Mouse (Mus musculus): ENCODE results near the gene Glce. TPM values are rescaled to one million over a fixed set of nuclear protein-coding genes. Genes with fewer than 3 reads are reported as not detected.

Glce gene
- 27.2 and 30.3 TPM in 2 replicates for total RNA-seq (2021)
- long read RNA-seq, experiment 1, full-length matches to known transcripts: 15 of 23 reads
- long read RNA-seq, experiment 1, partial matches to known transcripts: 0 of 23 reads
- long read RNA-seq, experiment 1, other reads (novel, unspliced or antisense): 8 of 23 reads
- long read RNA-seq, experiment 2, full-length matches to known transcripts: 11 of 17 reads
- long read RNA-seq, experiment 2, partial matches to known transcripts: 5 of 17 reads
- long read RNA-seq, experiment 2, other reads (novel, unspliced or antisense): 1 of 17 reads

DNA sequence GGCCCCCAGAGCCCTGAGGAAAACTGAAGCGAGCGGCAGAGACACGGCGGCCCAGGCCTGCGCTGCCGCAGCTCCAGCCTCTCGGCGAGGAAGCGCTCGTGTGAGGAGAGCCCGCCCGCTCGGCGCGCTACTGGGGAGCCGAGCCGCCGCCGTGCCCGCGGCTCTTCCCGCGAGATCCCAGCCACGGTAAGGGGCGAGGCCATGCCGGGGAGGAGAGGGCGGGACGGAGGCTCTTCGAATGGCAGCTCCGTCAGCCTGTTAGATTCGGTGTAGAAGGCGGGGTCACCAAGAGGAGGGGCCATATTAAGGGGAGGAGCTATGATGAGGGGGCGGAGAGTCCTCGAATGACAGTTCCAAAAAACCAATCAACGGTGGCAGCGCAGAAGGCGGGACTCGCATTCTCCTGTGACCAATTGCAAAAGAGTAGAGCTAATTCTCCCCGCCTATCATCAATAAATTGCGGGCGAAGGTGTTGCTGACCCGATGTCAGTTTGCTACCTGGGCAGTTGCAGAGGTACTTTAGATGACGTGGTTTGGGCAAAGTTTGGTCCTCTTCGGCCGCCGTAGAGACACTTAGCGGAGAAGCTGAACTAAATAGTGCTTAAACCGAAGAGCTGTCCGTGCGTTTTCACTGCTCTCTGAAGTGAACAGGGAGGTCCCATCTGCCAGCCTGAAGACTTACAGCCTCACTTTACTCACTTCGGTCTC lies at the start of gene Glce:
Gene Glce, minus strand, starts transcription at position 148 of the 708 bp plus-strand sequence.
- peak; percentile 98 for DNase-seq

DNA sequence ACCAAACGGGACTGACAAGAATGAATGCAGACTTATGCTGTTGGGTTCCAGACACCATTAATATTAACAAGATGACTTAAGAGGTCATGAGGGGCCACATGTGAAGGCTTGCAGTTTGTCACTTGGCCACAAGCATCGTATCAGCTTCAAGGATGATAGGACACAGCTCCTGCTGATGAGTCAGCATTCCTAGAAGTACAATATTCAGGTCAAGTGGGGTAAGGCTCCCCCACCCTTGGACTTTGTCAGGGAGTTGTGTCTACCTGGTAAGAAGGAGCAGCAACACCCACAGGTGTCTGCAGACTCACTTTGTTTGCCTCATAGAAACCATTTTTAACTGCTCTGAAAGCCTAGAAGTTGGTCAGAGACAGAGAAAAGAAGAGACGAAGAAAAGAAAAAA lies 49.8 kb upstream of the Glce start:
- DNase-seq: no peak

DNA sequence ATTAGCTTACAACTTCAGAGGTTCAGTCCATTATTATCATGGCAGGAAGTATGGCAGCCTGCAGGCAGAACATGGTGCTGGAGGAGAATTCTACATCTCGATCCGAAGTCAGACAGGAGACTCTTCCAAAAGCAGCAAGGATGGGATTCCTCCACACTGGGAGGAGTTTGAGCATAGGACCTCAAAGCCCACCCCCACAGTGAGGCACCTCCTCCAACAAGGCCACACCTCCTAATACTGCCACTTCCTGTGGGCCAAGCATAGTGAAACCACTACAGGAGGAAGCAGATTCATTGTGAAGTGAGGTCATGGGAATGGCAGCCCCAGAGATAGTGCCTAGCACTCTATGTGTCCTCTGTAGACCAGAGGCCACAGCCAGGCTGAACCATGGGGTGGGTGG lies 48.5 kb upstream of the Glce start:
- no peak for DNase-seq

DNA sequence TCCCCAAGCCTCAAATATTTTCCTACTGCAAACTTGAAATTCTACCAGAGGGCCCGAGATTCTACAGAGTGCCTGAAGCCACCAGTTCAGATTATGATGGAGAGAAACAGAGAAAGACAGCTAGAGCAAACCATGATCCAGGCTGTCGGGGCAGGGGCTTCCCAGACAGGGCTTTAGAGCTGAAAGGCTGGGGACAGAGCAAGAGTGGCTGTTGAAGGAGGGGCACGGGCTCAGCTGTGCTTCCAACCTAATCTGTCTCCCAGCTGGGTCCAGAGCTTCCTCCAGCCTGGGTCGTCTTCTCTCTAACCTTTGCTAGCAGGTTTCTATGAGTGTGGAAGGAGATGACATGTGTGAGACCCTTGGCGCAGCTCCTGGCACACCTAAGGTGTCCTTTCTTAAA lies 44.2 kb upstream of the Glce start:
- DNase-seq: no peak

DNA sequence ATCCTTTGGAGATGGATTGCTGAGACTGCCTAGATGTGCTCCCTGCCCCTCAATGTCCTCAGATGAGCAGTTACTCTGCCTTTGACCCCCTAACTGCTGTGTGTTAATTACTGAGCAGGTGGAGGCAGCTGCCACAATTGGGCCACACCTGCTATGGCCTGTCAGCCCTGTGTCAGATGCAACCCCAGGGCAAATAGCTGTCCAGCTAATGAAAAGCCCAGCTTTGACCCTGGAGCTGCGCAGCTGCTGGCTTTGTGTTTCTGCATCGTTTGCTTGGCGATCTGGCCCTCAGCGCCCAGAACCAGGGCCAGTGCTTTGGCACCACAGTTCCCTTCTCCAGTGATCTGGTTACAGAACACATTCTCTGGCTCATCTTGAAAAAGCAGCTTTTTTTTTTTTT lies 43.7 kb upstream of the Glce start:
- no peak for DNase-seq

DNA sequence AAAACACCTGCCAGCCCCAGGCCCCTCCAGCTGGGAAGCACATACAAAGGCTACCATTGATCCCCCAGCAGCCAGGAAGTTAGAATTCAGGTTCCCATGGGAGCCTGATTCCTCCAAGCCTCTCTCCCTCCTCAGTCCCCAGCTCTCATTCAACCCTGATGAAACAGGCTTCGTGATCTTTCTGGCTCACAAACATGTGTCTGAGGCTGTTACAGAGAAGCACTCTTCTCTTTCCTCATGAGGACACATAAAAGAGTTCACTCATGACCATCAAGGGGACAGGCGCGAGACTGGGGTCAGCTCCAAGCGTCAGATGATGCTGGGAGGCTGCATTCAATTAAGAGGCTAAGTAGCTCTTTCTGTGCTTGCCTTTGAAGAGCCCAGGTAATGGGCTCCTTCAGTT lies 40.4 kb upstream of the Glce start:
- DNase-seq: no peak

DNA sequence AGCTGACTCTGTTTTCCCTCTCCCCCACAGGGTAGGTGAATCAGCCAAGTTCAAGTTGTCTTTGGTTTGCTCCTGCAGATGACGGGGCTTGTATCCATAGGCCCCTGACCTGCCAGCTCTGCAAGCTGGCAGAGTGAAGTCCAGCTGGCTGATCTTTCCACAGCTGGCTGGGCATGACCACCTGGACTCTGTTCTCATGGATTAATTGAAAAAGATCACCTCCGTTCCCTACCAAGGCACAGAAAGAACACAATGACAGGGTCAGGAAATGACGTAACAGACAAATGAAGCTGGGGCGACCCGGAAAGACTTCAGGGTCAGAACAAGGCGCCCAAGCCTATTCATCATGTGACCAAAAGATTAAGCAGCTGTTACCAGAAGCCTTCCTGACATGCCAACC lies 38.3 kb upstream of the Glce start:
- no peak for DNase-seq

DNA sequence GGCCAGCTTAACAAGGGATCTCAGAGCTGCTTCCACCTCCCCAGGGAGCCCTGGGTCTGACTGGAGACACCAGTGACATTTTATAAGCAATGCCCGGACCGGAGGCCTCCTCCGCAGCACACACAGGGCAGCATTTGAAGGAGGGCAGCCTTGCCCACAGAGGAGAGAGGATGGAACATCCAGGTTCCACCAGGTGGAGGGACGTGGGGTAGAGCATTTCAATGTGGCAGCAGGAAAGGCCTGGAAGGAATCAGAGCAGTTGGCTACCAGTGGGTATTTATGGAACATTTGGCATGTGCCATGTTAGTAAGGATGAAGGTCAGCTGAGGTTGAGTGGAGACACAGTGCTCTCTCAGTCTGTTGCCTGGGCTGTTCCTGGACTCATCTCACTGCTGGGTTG lies 36.3 kb upstream of the Glce start:
- DNase-seq: no peak

DNA sequence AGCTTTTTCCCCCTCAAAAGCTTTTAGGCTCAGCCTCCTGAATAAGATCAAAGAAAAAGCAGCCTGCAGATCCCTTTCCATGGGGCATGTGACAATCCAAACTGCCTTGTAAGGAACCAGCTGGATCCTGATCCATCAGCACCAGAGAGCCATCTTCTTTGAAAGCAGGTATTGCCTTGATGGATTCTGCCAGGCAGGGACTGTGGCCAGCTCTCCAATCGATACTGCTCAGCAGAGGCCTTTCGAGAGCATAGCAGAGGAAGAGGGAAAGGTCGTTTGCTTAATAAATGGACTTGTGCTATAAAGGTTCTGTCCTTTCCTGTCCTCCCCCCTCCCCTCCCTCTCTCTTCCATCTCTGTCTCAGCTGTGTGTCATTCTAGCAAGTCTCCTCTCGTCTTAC lies 33.4 kb upstream of the Glce start:
- no peak for DNase-seq

DNA sequence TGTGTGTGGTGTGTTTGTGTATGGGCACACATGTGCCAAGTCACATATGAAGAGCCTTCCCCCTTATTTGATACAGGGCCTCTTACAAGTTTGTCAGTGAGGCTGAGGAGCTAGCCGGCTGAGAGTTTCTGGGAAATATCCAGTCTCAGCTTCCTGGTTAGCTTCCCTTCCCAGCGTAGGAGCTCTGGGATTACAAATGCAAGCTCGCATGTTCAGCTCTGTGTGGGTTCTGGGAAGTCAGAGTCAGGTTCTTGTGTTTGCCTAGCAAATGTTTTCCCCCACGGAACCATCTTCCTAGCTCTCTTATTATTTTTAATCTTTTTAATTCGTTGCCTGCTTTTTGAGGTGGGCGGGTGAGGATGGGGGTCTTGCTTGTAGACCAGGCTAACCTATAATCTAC lies 32.9 kb upstream of the Glce start:
- DNase-seq: no peak

DNA sequence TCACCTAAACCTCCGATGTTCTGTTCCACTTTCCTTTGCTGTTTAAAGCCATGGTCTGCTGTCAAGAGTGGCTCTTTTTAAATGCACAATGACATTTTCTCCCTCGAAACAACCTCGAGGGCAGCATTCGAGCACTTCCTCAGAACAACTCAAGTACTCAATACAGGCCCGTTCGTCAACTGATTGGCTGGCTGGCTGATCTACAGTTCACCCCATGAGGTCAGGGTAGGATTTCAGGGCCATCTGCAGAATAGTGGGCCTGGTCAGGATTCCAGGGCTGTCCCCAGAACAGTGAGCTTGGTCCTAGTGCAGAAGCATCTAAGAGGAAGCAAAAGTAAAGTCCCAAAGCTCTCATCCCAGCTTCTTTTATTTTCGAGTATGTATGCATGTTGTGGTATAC lies 32.5 kb upstream of the Glce start:
- no peak for DNase-seq

DNA sequence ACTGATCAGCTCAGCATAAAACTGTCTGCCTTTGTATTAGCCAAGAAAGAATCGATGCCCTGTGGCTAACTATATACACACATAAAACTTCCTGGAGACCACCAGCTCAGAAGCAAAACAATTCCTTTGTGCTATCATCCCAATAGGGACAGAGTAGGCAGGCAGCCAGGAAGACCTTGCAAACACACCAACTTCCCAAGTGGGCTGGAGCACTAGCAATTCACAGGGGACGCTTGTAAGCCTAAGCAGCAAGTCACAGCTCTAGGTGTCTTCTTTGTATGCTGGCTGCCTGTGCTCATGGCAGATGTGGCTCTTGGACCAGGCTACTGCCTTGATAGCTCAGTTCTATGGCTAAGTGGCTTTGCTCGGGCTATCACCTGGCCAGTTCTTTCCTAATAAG lies 32.1 kb upstream of the Glce start:
- DNase-seq: no peak

DNA sequence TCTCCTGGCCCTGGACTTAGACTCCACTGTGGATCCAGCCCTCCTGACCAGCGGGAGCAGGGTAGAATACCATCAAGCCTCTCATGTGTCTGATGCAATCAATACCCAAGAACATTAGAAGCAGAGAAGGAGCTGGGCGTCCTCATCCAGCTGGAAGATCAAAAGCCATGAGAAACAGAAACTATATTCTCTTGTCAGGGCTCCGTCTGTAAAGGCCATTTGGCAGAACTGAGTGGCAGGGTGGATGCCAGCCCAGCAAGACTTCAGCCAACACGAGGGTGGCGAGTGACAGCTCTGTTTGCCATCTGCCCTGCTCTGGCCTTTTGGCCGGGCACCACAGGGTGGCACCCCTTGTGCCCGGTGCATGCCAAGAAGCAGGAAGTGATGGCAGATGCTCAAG lies 30.8 kb upstream of the Glce start:
- DNase-seq: peak; percentile 51

DNA sequence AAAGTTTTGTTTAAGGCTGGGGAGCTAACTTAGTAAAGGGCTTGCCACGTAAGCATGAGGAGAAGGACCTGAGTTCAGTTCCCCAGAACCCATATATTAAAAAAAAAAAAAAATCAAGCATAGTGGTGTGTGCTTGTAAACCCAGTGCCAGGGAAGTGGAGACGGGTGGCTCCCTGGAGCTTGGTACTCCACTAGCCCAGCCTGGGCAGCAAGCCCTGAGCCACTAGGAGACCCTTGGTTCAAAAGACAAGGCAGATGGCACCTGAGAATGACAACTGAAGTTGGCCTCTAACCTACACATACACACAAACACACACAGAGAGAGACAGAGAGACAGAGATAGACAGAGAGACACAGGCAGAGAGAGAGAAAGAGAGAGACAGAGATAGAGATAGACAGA lies 30.1 kb upstream of the Glce start:
- no peak for DNase-seq

DNA sequence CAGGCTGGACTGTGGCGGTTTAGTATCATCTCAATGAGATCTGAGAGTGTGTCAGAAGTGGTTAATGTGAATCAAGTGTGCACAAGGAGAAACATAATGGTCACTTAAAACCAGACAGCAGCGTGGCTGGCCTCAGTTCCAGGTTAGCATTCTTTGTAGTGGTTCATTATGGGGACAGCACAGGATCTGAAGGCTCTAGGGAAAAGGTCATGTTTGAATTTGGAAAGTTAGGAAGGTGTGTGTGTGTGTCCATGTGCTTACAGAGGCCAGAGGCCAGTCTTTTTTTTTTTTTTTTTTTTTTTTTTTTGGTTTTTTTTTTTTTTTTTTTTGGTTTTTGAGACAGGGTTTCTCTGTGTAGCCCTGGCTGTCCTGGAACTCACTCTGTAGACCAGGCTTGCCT lies 22.7 kb upstream of the Glce start:
- no peak for DNase-seq

DNA sequence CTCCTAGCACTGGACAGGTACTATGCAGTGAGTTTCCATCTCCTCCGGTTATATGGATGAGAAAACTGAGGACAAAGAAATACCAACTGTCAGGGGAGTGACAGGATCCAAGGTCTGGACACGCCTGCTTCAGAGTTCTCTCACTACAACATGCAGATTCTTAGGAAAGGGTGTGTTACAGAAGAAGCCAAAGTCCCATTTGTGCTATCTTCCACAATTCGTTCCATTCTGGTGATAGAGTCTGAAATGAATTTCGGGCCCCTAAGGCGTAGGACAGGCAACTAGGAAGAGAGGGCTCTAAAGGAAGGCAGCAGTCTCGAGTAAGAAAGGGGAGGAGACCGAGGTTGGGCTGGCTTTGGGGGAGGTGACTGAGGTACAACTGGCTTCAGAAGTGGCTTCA lies 21.0 kb upstream of the Glce start:
- no peak for DNase-seq

DNA sequence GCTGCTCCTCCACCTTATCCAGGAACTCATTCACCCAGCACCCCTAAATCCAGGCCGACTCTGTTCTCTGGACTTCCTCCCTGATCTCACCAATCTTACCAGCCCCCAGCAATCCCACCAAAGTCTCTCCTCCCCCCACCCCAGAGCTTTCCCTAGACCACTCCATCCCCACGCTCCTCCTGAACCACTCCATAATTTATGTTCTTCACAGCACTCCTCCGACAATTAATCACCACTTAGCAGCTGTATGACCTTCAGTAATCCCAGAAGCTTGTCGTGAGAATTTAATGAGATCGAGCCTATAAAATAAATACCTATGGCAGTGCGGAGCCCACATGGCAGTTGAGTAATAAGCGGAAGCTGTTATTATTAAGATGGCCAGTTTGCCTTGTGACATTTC lies 16.6 kb upstream of the Glce start:
- no peak for DNase-seq

DNA sequence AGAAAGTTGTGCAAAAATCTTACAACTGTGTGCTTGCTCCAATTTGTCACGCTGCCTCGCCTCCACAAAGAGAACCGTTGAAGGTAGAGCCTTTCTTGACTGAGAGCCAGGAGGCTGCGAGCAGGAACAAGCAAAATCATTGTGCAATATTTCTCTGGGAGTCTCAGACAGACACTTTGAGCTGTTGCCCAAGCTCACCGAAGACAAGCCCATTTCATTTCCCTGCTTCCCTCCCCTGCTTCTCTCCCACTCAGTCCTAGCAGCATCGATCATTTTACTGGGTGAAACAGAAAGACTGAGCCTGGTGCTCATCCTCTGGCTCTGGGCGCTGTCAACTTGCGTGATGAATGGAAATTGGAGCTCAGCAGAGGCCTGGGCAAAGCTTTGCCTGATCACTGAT lies 14.8 kb upstream of the Glce start:
- peak; percentile 74 for DNase-seq

DNA sequence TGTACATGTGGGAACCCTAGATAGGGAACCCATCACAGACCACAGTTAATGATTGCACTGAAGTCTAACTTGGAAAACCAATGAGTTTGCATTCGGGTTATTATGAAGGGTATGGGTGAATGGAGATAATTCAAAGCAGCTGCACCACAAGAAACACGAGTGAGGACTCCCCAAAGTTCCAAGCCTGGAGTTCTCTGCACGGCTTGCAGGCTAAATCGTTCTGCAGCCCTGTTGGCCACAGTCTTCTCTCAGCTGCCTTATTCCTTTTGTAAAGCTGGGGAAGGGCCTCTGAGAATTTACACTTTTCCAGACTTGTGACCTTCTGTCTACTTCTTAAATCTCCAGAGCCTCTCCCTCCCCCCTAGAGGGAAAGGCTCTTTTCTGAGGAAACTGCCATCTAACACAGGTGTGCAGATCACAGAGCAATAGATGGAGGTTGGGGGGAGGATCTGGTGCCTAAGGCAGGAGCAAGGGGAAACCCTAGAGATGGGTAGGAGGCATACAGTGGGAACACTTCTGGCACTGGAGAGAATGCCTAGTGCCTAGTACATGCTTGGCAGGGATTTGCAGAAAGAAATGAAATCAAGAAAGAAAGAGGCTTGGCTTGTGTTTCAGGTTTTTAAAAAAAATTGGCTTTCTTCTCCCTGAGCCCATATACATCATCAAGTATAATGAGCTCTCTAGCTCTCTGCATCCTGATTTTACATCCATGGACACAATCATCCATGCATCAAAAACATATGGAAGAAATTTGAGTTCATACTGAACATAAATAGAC lies 9.7 kb upstream of the Glce start:
- no peak for DNase-seq

DNA sequence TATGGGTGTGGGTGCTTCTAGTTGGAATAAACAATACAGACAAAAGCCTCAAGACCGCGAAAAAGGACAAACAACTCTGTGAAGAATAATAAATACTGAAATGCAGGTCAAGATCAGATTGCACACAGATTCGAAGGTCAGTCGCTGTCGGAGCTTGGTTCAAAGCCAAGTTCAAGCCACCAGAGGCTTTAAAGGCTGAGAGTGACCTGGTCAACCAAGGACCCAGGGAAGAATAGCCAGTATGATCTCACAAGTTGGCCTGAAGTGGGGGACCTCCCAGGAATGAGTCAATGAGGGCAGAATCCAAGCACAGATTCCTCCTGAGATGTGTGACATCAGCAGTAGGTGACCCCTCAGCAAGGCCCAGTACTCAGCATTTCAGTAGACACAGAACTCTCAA lies 8.3 kb upstream of the Glce start:
- DNase-seq: peak; percentile 84

DNA sequence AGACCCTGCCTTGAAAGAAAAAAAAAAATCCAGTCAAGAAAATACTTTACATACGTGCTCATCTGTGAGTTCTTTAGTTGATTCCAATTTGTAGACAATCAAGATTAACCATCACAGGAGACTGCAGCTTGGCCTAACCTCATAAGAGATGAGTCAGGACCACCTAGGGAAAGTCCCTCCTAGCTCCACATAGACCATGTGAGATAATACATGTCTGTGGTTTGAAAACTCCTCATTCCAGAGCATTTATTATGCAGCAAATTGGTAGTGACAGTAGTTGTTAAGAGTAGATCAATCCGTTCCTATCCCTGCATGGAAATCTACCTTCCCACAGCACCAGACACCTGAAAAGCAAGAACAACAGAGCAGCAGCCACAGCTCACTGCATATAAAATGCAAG lies 5.6 kb upstream of the Glce start:
- no peak for DNase-seq

DNA sequence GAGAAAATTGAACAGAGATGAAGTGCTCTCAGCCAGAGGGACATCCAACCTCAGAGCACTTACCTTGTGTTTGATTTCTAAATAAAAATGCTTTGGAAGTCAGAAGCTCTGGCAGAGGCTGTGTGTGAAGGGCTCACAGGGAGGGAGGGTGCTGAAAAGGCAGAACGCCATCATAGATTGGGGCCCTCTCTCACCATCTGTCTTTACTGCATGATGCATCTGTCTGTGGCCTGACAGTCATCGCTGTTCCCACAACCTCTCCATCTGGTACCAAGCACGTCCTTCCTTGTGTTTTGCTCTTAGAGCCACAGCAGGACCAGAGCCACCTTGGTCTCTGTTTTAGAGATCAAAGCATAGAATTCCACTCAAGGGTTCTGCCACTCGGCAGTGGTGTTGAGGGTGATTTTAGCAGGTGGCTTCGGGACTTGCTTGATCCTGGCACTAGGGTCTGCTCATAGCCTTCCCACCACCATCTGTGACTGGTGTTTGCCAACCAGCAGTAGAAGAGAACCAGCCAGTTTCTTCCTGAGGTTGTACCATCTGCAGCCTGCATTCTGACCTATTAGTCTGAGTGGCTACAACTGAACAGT lies 3.6 kb upstream of the Glce start:
- no peak for DNase-seq

DNA sequence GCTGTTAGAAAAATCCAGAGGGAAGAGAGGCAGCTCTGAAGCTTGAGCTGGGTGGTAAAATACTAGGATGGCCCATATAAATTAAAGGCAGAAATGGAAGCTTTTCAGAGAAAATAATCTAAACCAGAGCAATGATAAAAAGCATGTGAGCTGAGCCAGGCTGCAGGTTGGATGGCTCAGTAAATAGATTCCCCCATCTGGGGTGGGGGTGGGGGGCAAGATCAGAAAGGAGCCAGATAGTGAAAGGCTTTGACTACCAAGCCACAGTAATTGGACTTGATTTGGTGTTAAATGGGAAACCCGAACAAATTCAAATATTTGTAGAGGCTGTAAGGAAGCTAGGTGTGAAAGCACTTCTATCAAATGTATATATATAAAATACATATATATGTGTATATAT lies 1.8 kb upstream of the Glce start:
- no peak for DNase-seq

Measured in adrenal gland, postnatal 14 days (tissue).